11 mouse cellular contexts compared by ENCODE assay signal in genomic region chr2:35509343-35509667, GRCm38 (mm10). TPM values are rescaled to one million over a fixed set of nuclear protein-coding genes. Genes with fewer than 3 reads are reported as not detected.
DNase-seq lines count a peak whose midpoint lies in the region; ATAC-seq and TF ChIP-seq lines count a peak whose summit lies in the region.
"Had no signal": no experiment of that assay in that cellular context is flagged by ENCODE, and none has a peak within 500 bp of the region (broad histone marks: within the 10 kb centered on the region; RNA-seq: fewer than 3 reads in every experiment).

No protein-coding gene starts in this region.

- no peak for TF ChIP-seq EP300 in CH12.LX (IDR thresholded peaks at IDR 0.05; ENCODE audit: low read length)

- no peak overlapping the region for H3K9ac ChIP-seq in hindbrain, embryonic 16.5 days (ENCODE audit: low read depth, low read length)
- no peak overlapping the region for H3K9ac ChIP-seq in hindbrain, embryonic 12.5 days
- H3K9ac ChIP-seq in CH12.LX (ENCODE audit: insufficient read depth, low read depth), result no peak overlapping the region
- no peak overlapping the region for H3K9ac ChIP-seq in limb, embryonic 15.5 days
- no peak overlapping the region for H3K9ac ChIP-seq in midbrain, embryonic 11.5 days (ENCODE audit: low read length)

- CTCF ChIA-PET in Patski (lab: Charles Lee), result interaction anchor here (1.3 to 2.5 kb wide), 2 partner anchors 10 to 29 kb away, joined by 3 to 8 read pairs; no protein-coding TSS in a partner anchor

- H3K27ac ChIP-seq in hindbrain, embryonic 16.5 days (ENCODE audit: low read depth, low read length), result peak overlapping the region; percentile 21; the same call in 1 of the 2 replicates
- no peak overlapping the region for H3K27ac ChIP-seq in hindbrain, embryonic 12.5 days
- no peak overlapping the region for H3K27ac ChIP-seq in CH12.LX (ENCODE audit: insufficient read depth, low read depth)
- peak overlapping the region; percentile 86 for H3K27ac ChIP-seq in limb, embryonic 15.5 days
- H3K27ac ChIP-seq in midbrain, embryonic 11.5 days (ENCODE audit: low read depth, low read length), result no peak overlapping the region

- TF ChIP-seq CTCF in CH12.LX (conservative IDR thresholded peaks at IDR 0.05 in 1 of 2, IDR thresholded peaks at IDR 0.05 in 1 of 2; ENCODE audit: low read depth in 2 of 2, low read length in 2 of 2) (no peak), Patski (IDR thresholded peaks at IDR 0.05) (no peak)

- no peaks in the 10 kb centered on the region for H3K27me3 ChIP-seq in hindbrain, embryonic 16.5 days (replicated peaks; ENCODE audit: control insufficient read depth, insufficient read depth, low read length)
- no peaks in the 10 kb centered on the region for H3K27me3 ChIP-seq in hindbrain, embryonic 12.5 days
- H3K27me3 ChIP-seq in CH12.LX (replicated peaks) (no peaks in the 10 kb centered on the region), Patski (no peaks in the 10 kb centered on the region)
- no peaks in the 10 kb centered on the region for H3K27me3 ChIP-seq in limb, embryonic 15.5 days
- no peaks in the 10 kb centered on the region for H3K27me3 ChIP-seq in midbrain, embryonic 11.5 days (ENCODE audit: control insufficient read depth, insufficient read depth, low read length)

- H3K9me3 ChIP-seq in hindbrain, embryonic 16.5 days (ENCODE audit: control insufficient read depth, low read length), result no peaks in the 10 kb centered on the region
- no peaks in the 10 kb centered on the region for H3K9me3 ChIP-seq in hindbrain, embryonic 12.5 days (replicated peaks)
- no peaks in the 10 kb centered on the region for H3K9me3 ChIP-seq in CH12.LX (replicated peaks; ENCODE audit: low read length)
- H3K9me3 ChIP-seq in limb, embryonic 15.5 days, result no peaks in the 10 kb centered on the region
- no peaks in the 10 kb centered on the region for H3K9me3 ChIP-seq in midbrain, embryonic 11.5 days (ENCODE audit: control insufficient read depth, low read length)

- no peak for ATAC-seq in hindbrain, embryonic 16.5 days
- ATAC-seq in hindbrain, embryonic 12.5 days (ENCODE audit: low FRiP score), result no peak
- peak; percentile 57 for ATAC-seq in Patski
- no peak for ATAC-seq in limb, embryonic 15.5 days (ENCODE audit: insufficient number of reproducible peaks, low FRiP score, low TSS enrichment, low read depth)
- no peak for ATAC-seq in midbrain, embryonic 11.5 days (ENCODE audit: low FRiP score)
- ATAC-seq: forebrain, embryonic 16.5 days had no signal

- no peak for TF ChIP-seq RAD21 in CH12.LX (IDR thresholded peaks at IDR 0.05; ENCODE audit: low read depth, low read length)

- TF ChIP-seq POLR2A in CH12.LX (IDR thresholded peaks at IDR 0.05; ENCODE audit: low read depth, low read length), result no peak

- peaks cover 10% of the 10 kb centered on the region for H3K4me1 ChIP-seq in hindbrain, embryonic 16.5 days (ENCODE audit: control insufficient read depth, insufficient read depth, low read depth, low read length)
- H3K4me1 ChIP-seq in hindbrain, embryonic 12.5 days, result peaks cover 26% of the 10 kb centered on the region
- peaks cover 10 to 61% of the 10 kb centered on the region in 2 experiments for H3K4me1 ChIP-seq in CH12.LX (ENCODE audit: control insufficient read depth in 1 of 2, insufficient read depth in 2 of 2)
- H3K4me1 ChIP-seq in limb, embryonic 15.5 days, result peaks cover 67% of the 10 kb centered on the region
- no peaks in the 10 kb centered on the region for H3K4me1 ChIP-seq in midbrain, embryonic 11.5 days (ENCODE audit: control insufficient read depth, insufficient read depth, low read length)

- no peak overlapping the region for H3K4me2 ChIP-seq in hindbrain, embryonic 16.5 days (ENCODE audit: low read length)
- H3K4me2 ChIP-seq in hindbrain, embryonic 12.5 days (replicated peaks), result no peak overlapping the region
- H3K4me2 ChIP-seq in CH12.LX (ENCODE audit: insufficient read depth, low read depth, poor library complexity, severe bottlenecking), result no peak overlapping the region
- H3K4me2 ChIP-seq in limb, embryonic 15.5 days, result no peak overlapping the region
- no peak overlapping the region for H3K4me2 ChIP-seq in midbrain, embryonic 11.5 days

- H3K36me3 ChIP-seq in hindbrain, embryonic 16.5 days (ENCODE audit: control insufficient read depth, insufficient read depth, low read length), result no peaks in the 10 kb centered on the region
- H3K36me3 ChIP-seq in hindbrain, embryonic 12.5 days, result no peaks in the 10 kb centered on the region
- H3K36me3 ChIP-seq in CH12.LX (replicated peaks in 1 of 2; ENCODE audit: control insufficient read depth in 1 of 2, insufficient read depth in 1 of 2, low read length in 1 of 2), result no peaks in the 10 kb centered on the region
- H3K36me3 ChIP-seq in limb, embryonic 15.5 days, result no peaks in the 10 kb centered on the region
- no peaks in the 10 kb centered on the region for H3K36me3 ChIP-seq in midbrain, embryonic 11.5 days (ENCODE audit: control insufficient read depth, insufficient read depth, low read length)

- no peak overlapping the region for H3K4me3 ChIP-seq in hindbrain, embryonic 16.5 days (ENCODE audit: low read length)
- H3K4me3 ChIP-seq in hindbrain, embryonic 12.5 days, result no peak overlapping the region
- H3K4me3 ChIP-seq in CH12.LX (replicated peaks in 1 of 3; ENCODE audit: low read depth in 2 of 3, low read length in 2 of 3, poor library complexity in 1 of 3), result no peak overlapping the region
- no peak overlapping the region for H3K4me3 ChIP-seq in limb, embryonic 15.5 days
- H3K4me3 ChIP-seq in midbrain, embryonic 11.5 days (ENCODE audit: low read depth, low read length), result no peak overlapping the region

- DNase-seq in CH12.LX (ENCODE audit: extremely low read depth) (no peak), Patski (ENCODE audit: low read depth, low spot score) (no peak)
- DNase-seq in urinary bladder, adult 18-20 months (ENCODE audit: low spot score in 2 of 2), result no peak
- no peak for DNase-seq in cerebellum, postnatal 4 days (ENCODE audit: low spot score in 2 of 2)
- no peak for DNase-seq in midbrain, embryonic 11.5 days (ENCODE audit: low spot score, missing footprints)
- DNase-seq: lung, adult 2 months; thymus, postnatal 36 days had no signal

- in situ Hi-C loops in CH12.LX (cut with MboI; ENCODE audit: low pct_ligation_motif_present, low pct_unique_long_range_greater_than_20kb, low sequenced_read_pairs), result loop anchor here (10.0 kb wide), 1 partner anchor 215 kb away; no protein-coding TSS in a partner anchor
- in situ Hi-C loops in Patski (cut with MboI; ENCODE audit: low pct_unique_long_range_greater_than_20kb), result no loop called here

- 61% methylated on average over 6 of the region's 6 CpGs for WGBS in hindbrain, embryonic 16.5 days
- 42% methylated on average over 6 of the region's 6 CpGs for WGBS in hindbrain, embryonic 12.5 days
- WGBS in limb, embryonic 15.5 days, result 30% methylated on average over 6 of the region's 6 CpGs
- 49% methylated on average over 6 of the region's 6 CpGs for WGBS in midbrain, embryonic 11.5 days

- POLR2A ChIA-PET in Patski (lab: Charles Lee), result interaction anchor here (0.6 to 0.7 kb wide), 3 partner anchors 12 to 1926 kb away, joined by 3 to 7 read pairs (median 6); no protein-coding TSS in a partner anchor

- H3K79me2 ChIP-seq in CH12.LX (replicated peaks; ENCODE audit: control insufficient read depth, extremely low read depth, insufficient read depth, poor library complexity, severe bottlenecking), result no peaks in the 10 kb centered on the region

- dilution Hi-C loops in CH12.LX (cut with MboI; ENCODE audit: extremely low pct_ligation_motif_present, extremely low pct_unique_long_range_greater_than_20kb, low sequenced_read_pairs), result no loop called here

TF ChIP-seq in CH12.LX, 34 proteins besides CTCF, POLR2A, EP300 and RAD21:
- TF ChIP-seq MAX (IDR thresholded peaks at IDR 0.05; ENCODE audit: low read length) (no peak), ZNF384 (IDR thresholded peaks at IDR 0.05; ENCODE audit: low read depth, low read length) (peak; percentile 6; the same call in 1 of the 2 replicates), TCF12 (IDR thresholded peaks at IDR 0.05; ENCODE audit: low read depth, low read length) (no peak)

RNA-seq across cellular contexts. Expression of gene Ggta1, which starts 46.3 kb away (rescaled TPM):
- 7.1 and 9.2 TPM in 2 replicates for polyA plus RNA-seq in hindbrain, embryonic 16.5 days (2015; fragmentation: Nextera tagmentation; extraction: Ambion mirVana)
- polyA plus RNA-seq in hindbrain, embryonic 12.5 days (2016; fragmentation: Nextera tagmentation; extraction: Ambion mirVana), result 6.4 and 7.6 TPM in 2 replicates
- total RNA-seq in CH12.LX (2012; rRNA removed) (55.8 and 67.2 TPM in 2 replicates), CH12.LX (2014; rRNA removed) (46.9 and 52.0 TPM in 2 replicates)
- polyA plus RNA-seq in CH12.LX (2012; ENCODE audit: insufficient read length, low read depth) (38.4 and 40.5 TPM in 2 replicates), Patski (2021) (25.5 TPM)
- polyA plus RNA-seq in limb, embryonic 15.5 days (2015; fragmentation: Nextera tagmentation; extraction: Ambion mirVana), result 34.2 and 37.5 TPM in 2 replicates
- polyA plus RNA-seq in midbrain, embryonic 11.5 days (2014; fragmentation: Nextera tagmentation; extraction: Ambion mirVana), result 6.3 TPM in 2 replicates

RNA-seq across cellular contexts. Expression of gene Dab2ip, which starts 48.8 kb away (rescaled TPM):
- polyA plus RNA-seq in hindbrain, embryonic 16.5 days (2015; fragmentation: Nextera tagmentation; extraction: Ambion mirVana), result 27.6 and 33.9 TPM in 2 replicates
- 64.8 and 68.1 TPM in 2 replicates for polyA plus RNA-seq in hindbrain, embryonic 12.5 days (2016; fragmentation: Nextera tagmentation; extraction: Ambion mirVana)
- total RNA-seq in CH12.LX (2012; rRNA removed) (13.7 and 15.6 TPM in 2 replicates), CH12.LX (2014; rRNA removed) (4.3 and 4.9 TPM in 2 replicates)
- polyA plus RNA-seq in CH12.LX (2012; ENCODE audit: insufficient read length, low read depth) (7.5 and 7.8 TPM in 2 replicates), Patski (2021) (46.4 TPM)
- polyA plus RNA-seq in limb, embryonic 15.5 days (2015; fragmentation: Nextera tagmentation; extraction: Ambion mirVana), result 57.8 and 60.6 TPM in 2 replicates
- 32.6 and 42.3 TPM in 2 replicates for polyA plus RNA-seq in midbrain, embryonic 11.5 days (2014; fragmentation: Nextera tagmentation; extraction: Ambion mirVana)

Comparison
In these comparisons a context has a peak if more than half of its experiments do, and no peak if none do; other contexts are left out.
1. H3K27ac ChIP-seq: peak in hindbrain, embryonic 16.5 days (single experiment) and limb, embryonic 15.5 days (single experiment); none in hindbrain, embryonic 12.5 days (single experiment), CH12.LX (single experiment) and midbrain, embryonic 11.5 days (single experiment).